Mouse (Mus musculus) adrenal gland, adult 18-20 months (tissue): ENCODE results near the gene Cd81. TPM values are rescaled to one million over a fixed set of nuclear protein-coding genes. Genes with fewer than 3 reads are reported as not detected.

Experiments used
- DNase-seq, 2 experiments: peaks; one replicate each; pipeline ENCODE4 v3.0.0; 2021 to 2022; ENCODE audit warnings: low spot score in 2 of 2
- total RNA-seq, 2 experiments: library from RNA; stranded (reverse); gene quantifications; 1 replicate in 1 of 2; 2 replicates in 1 of 2; pipeline ENCODE4 v1.2.3; 2021

Cd81 gene
- total RNA-seq, 2 experiments from 2014 or later, result 609 to 688 TPM

DNA sequence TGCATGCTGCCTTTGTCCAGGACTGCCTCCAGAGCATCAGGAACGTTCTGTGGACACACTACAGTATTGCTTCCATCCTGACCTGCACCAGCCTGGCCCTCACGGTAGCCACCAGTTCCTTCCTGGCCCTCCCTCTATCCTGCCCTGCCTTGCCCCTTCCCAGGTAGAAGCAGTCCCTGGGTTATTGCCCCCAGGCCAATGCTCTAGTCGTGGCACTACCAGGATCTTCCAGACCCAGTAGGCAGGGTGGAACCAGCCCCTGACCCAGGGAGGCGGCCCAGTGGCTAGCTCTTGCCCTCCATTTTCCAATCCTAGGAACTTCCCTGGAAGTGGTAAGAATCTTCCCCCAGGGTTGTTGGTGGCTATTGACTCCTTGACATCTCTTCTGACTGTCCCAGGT, 35.4 kb upstream of the Cd81 start:
- DNase-seq, result no peak

DNA sequence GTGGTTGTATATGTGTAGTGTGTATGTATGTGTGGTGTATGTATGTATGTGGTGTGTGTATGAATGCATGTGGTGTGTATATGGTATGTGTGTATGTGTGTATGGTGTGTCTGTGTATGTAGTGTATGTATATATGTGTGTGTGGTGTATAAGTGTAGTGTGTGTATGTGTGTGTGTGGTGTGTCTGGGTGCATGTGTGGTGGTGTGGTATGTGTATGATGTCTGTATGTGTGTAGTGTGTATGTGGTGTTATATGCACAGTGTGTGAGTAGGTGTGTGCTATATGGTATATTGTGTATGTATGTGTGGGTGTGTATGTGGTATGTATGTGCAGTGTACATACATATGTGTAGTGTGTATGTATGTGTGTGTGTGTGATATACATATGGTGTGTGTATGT, 32.5 kb upstream of the Cd81 start:
- no peak for DNase-seq

- no peak for DNase-seq
Observed at GRCm38 (mm10) chr7:143020764-143021163, 31.8 kb upstream of the Cd81 start.

GRCm38 (mm10) chr7:143021356-143022164, 31.0 kb upstream of the Cd81 start:
- DNase-seq, result no peak

DNA sequence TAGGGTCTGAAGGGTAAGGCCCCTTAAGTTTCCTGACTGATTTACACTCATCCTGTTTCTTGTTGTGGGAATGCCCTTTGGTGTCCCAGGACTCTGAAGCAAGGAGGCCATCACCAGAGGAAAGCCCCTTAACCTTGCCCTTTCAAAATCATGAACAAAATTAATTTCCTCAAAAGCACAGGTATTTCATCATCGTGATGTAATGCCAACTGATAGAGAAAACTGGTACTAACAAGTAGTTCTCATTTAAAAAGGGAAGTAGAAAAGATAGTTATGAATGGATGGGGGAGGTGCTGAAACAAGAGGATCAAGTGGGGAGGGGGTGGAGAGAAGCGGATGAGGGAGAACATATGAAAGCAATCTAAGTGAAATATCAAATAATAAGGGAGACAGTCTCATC, 29.0 kb upstream of the Cd81 start:
- DNase-seq, result no peak

DNA sequence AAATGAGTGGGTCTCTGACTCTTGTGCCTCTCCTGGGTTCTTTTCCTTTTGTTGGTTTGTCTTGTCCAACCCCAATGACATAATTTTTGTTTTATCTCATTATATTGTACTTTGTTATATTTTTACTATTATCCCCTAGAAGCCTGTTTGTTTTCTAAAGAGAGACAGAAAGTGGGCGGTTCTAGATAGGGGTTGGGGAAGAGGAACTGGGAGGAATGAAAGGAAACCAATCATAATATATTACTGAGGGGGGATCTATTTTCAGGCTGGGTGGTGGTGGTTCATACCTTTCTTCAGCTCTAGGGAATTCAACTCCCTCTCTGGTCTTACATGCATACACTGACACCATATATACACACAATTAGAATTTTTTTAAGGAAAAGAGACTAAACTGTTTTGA, 28.2 kb upstream of the Cd81 start:
- no peak for DNase-seq

GRCm38 (mm10) chr7:143025496-143025895, 27.0 kb upstream of the Cd81 start:
- no peak for DNase-seq

GRCm38 (mm10) chr7:143027196-143027595, 25.3 kb upstream of the Cd81 start:
- DNase-seq, result no peak

DNA sequence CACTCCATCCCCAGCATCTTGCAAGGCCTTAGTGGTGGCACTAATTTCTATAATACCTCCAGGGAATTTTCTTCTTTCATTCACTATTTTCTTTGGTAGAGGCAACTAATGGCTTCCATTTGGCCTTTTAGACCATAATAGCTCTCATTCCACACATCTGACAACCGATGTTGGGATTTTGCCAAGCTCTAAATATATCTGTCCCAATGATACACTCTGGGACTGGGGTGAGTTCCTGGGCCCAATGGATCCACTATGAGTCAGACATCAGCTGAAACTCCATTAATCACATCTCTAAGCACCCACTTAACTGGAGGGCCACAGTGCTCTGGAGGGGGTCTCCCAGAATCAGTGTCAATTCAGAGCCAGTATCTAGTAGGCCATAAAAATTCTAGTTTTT, 20.7 kb upstream of the Cd81 start:
- DNase-seq, result no peak

DNA sequence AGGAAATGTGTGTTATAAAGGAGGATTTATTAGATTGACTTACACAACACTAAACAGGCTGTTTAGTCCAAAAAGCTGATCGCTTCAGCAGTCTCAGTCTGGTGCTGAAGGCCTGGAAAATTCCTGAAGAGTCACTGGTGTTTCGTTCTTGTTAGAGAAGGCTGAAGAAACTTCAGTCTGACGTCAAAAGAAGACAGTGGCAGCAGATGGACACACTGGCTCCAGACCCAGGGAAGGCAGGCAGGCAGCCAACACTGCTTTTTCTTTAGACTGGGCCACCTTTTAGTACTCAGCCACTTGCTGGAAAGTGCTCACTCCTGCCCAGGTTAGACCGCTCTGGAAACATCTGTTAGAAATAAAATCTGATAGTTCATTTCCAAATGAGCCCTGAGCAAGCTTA, 19.0 kb upstream of the Cd81 start:
- DNase-seq, result no peak

GRCm38 (mm10) chr7:143034112-143034511, 18.4 kb upstream of the Cd81 start:
- no peak for DNase-seq

- no peak for DNase-seq
Observed at GRCm38 (mm10) chr7:143034519-143035450, 17.8 kb upstream of the Cd81 start.

DNA sequence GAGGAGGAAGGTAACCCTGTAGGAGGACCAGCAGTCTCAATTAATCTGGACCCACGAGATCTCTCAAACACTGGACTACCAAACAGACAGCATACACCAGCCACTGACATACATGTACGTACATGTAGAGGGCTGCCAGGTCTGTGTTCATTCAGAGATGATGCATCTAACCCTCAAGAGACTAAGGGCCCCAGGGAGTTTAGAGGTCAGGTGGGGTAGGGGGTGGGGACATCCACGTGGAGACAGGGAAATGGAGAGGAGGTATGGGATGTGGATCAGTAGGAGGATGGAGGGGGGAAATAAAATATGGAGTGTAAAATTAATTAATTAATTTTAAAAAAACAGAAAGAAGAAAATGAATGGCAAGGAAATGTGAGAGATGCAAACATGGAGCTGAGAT, 15.8 kb upstream of the Cd81 start:
- DNase-seq, result no peak

- DNase-seq, result no peak
Observed at GRCm38 (mm10) chr7:143037306-143037705, 15.2 kb upstream of the Cd81 start.

- DNase-seq, result no peak
Observed at GRCm38 (mm10) chr7:143038174-143038931, 14.2 kb upstream of the Cd81 start.

- DNase-seq, result no peak
Observed at GRCm38 (mm10) chr7:143040561-143040960, 12.0 kb upstream of the Cd81 start.

- DNase-seq, result no peak
Observed at GRCm38 (mm10) chr7:143041138-143041822, 11.3 kb upstream of the Cd81 start.

- peak; percentile 48 to 54 for DNase-seq
Observed at GRCm38 (mm10) chr7:143042089-143042488, 10.4 kb upstream of the Cd81 start.

DNA sequence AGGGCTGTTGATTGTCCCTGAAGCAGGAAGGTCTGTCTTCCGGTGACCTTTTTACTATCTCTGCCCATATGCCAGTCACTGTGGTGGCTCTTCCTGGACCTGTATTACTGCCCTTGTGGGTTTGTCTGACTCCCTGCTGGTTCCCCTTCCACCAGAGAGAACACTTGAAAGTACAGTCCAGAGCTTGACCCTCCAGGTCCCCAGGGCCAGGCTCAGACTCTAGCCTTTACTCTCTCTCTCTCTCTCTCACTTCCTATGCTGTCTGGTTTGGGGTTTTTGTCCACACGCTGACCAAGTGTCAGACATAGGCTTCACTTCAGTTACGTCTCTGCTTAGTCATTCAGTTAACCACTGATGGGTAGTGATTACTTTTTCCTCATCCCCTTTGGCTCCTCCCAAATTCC, 9.6 kb upstream of the Cd81 start:
- no peak for DNase-seq

DNA sequence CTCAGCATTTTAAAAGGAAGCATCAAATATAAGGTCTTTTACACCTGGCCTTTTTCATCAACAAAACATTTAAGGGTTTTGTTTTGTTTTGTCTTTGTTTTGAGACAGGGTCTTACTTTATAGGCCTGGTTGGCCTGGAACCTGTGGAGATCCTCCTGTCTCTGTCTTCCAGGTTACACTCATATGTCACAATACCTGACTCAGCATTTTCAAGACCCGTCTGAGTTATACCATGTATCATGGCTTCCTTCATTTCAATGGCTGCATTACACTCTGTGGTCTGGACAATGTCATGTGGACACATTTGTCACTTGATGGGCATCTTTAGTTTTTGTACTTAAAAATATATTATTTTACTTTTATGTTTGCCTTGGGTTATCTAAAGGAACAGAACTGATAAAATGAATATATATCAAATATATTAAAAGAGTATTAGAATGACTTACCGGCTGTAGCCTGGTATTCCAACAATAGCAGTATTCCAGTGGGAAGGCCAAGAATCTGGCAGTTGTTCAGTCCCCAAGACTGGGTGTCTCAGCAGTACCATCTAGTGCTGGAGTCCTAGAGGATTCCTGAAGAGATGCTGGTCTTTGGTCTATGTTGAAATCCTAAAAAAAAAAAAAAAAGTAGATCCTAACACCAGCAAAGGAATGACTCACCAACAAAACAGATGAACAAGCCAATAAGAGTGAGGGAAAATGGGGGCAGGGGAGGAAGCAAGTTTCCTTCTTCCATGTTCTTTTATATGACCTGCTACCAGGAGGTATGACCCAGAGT, 8.3 kb upstream of the Cd81 start:
- no peak for DNase-seq
